Mouse (Mus musculus) cortical plate, adult 2 months (tissue): Measurements from ENCODE around the gene Smg1.

Source experiments
- CTCF ChIP-seq: fragments of 200-500 bp; IDR thresholded peaks from 2 replicates; pipeline ENCODE4 v1.5.1; 2011; ENCODE audit warnings: mild to moderate bottlenecking, control low read depth, low read length; ENCODE audit not compliant: insufficient read depth; ENCODE audit errors: extremely low read depth
- POLR2A ChIP-seq: fragments of 200-500 bp; IDR thresholded peaks from 2 replicates; pipeline ENCODE4 v1.6.1; 2011; ENCODE audit warnings: mild to moderate bottlenecking, low read length, control low read depth; ENCODE audit not compliant: insufficient read depth; ENCODE audit errors: extremely low read depth

DNA sequence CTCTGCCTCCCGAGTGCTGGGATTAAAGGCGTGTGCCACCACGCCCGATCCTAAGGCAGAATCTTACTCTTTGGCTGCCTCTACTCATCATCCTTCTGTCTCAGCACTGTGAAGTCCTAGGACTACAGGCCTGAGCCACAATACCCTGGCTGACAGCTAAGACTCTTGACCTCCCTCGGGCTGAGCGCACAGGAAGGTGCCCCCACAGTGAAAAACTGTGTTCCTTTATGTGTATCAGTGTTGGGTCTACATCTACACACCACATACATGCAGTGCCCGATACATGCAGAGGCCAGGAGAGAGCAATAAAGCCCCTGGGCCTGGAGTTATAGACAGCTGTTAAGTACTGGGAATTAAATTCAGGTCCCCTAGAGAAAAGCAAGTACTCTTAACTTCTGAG, 121.2 kb downstream of the Smg1 start:
- no peak for TF ChIP-seq CTCF
- TF ChIP-seq POLR2A: no peak
